ENCODE assay signal across 36 mouse cellular contexts in genomic region chr13:41331671-41332340, GRCm38 (mm10). TPM values are rescaled to one million over a fixed set of nuclear protein-coding genes. Genes with fewer than 3 reads are reported as not detected.
DNase-seq lines count a peak whose midpoint lies in the region; ATAC-seq and TF ChIP-seq lines count a peak whose summit lies in the region.
"Had no signal": no experiment of that assay in that cellular context is flagged by ENCODE, and none has a peak within 500 bp of the region (broad histone marks: within the 10 kb centered on the region; RNA-seq: fewer than 3 reads in every experiment).

No protein-coding gene starts in this region.

- TF ChIP-seq POLR2A in embryonic fibroblast, embryonic 13.5 days (IDR thresholded peaks at IDR 0.05; ENCODE audit: low read depth, low read length) = no peak

- H3K9ac ChIP-seq in midbrain, embryonic 11.5 days (ENCODE audit: low read length) = no peak overlapping the region
- no peak overlapping the region for H3K9ac ChIP-seq in kidney, embryonic 16.5 days (replicated peaks; ENCODE audit: low read length)
- H3K9ac ChIP-seq: embryonic facial prominence, embryonic 15.5 days; hindbrain, embryonic 13.5 days; liver, embryonic 14.5 days; neural tube, embryonic 12.5 days had no signal

- 93% methylated on average over 7 of the region's 7 CpGs for WGBS in midbrain, embryonic 11.5 days
- WGBS in midbrain, embryonic 10.5 days = 90% methylated on average over 7 of the region's 7 CpGs
- WGBS in kidney, embryonic 16.5 days = 93% methylated on average over 7 of the region's 7 CpGs

- H3K4me3 ChIP-seq in midbrain, embryonic 11.5 days (ENCODE audit: low read depth, low read length) = no peak overlapping the region
- H3K4me3 ChIP-seq in midbrain, embryonic 10.5 days = no peak overlapping the region
- no peak overlapping the region for H3K4me3 ChIP-seq in embryonic fibroblast, embryonic 13.5 days (ENCODE audit: insufficient read depth, low read length)
- no peak overlapping the region for H3K4me3 ChIP-seq in kidney, embryonic 16.5 days (ENCODE audit: low read length)
- H3K4me3 ChIP-seq: embryonic facial prominence, embryonic 10.5 days; embryonic facial prominence, embryonic 15.5 days; hindbrain, embryonic 13.5 days; megakaryocyte, embryonic 14.5 days; neural tube, embryonic 12.5 days had no signal

- H3K27me3 ChIP-seq in midbrain, embryonic 11.5 days (ENCODE audit: control insufficient read depth, insufficient read depth, low read length) = no peaks in the 10 kb centered on the region
- H3K27me3 ChIP-seq in midbrain, embryonic 10.5 days (ENCODE audit: low read depth, poor library complexity, severe bottlenecking) = no peaks in the 10 kb centered on the region
- no peaks in the 10 kb centered on the region for H3K27me3 ChIP-seq in kidney, embryonic 16.5 days (ENCODE audit: insufficient read depth, low read length)
- H3K27me3 ChIP-seq: embryonic facial prominence, embryonic 15.5 days; hindbrain, embryonic 13.5 days; neural tube, embryonic 12.5 days had no signal

- TF ChIP-seq CTCF in embryonic fibroblast, embryonic 13.5 days (IDR thresholded peaks at IDR 0.05; ENCODE audit: borderline replicate concordance, insufficient read depth, low read length) = no peak

- H3K4me1 ChIP-seq in midbrain, embryonic 11.5 days (ENCODE audit: control insufficient read depth, insufficient read depth, low read length) = no peaks in the 10 kb centered on the region
- peaks cover 13% of the 10 kb centered on the region; the same call in 1 of the 2 replicates for H3K4me1 ChIP-seq in midbrain, embryonic 10.5 days
- peaks cover 31% of the 10 kb centered on the region for H3K4me1 ChIP-seq in embryonic fibroblast, embryonic 13.5 days (ENCODE audit: control insufficient read depth, insufficient read depth, low read length)
- H3K4me1 ChIP-seq in kidney, embryonic 16.5 days (ENCODE audit: insufficient read depth, low read length) = peaks cover 42% of the 10 kb centered on the region

- no peaks in the 10 kb centered on the region for H3K9me3 ChIP-seq in midbrain, embryonic 11.5 days (ENCODE audit: control insufficient read depth, low read length)
- H3K9me3 ChIP-seq in midbrain, embryonic 10.5 days (replicated peaks) = no peaks in the 10 kb centered on the region
- no peaks in the 10 kb centered on the region for H3K9me3 ChIP-seq in kidney, embryonic 16.5 days (ENCODE audit: low read length)
- H3K9me3 ChIP-seq: embryonic facial prominence, embryonic 10.5 days; embryonic facial prominence, embryonic 15.5 days; G1E; hindbrain, embryonic 13.5 days; megakaryocyte, embryonic 14.5 days; neural tube, embryonic 12.5 days had no signal

- no peak for ATAC-seq in midbrain, embryonic 11.5 days (ENCODE audit: low FRiP score)
- ATAC-seq in monocyte, adult 5-6 weeks (replicated peaks; ENCODE audit: insufficient number of reproducible peaks, low FRiP score, low TSS enrichment, poor library complexity, severe bottlenecking) = peak; percentile 96
- ATAC-seq in kidney, embryonic 16.5 days (ENCODE audit: low FRiP score, low TSS enrichment) = no peak
- ATAC-seq: forebrain, embryonic 14.5 days had no signal

- no peak overlapping the region for H3K4me2 ChIP-seq in midbrain, embryonic 11.5 days
- no peak overlapping the region for H3K4me2 ChIP-seq in kidney, embryonic 16.5 days (replicated peaks; ENCODE audit: low read depth, low read length)
- H3K4me2 ChIP-seq: embryonic facial prominence, embryonic 15.5 days; hindbrain, embryonic 13.5 days; neural tube, embryonic 12.5 days had no signal

- no peaks in the 10 kb centered on the region for H3K36me3 ChIP-seq in midbrain, embryonic 11.5 days (ENCODE audit: control insufficient read depth, insufficient read depth, low read length)
- peaks cover 52% of the 10 kb centered on the region for H3K36me3 ChIP-seq in midbrain, embryonic 10.5 days
- 0 out of 2 replicates have a peak, but pooled peaks cover 3% of the 10 kb centered on the region for H3K36me3 ChIP-seq in kidney, embryonic 16.5 days (ENCODE audit: insufficient read depth, low read length)
- H3K36me3 ChIP-seq: embryonic facial prominence, embryonic 15.5 days; G1E; hindbrain, embryonic 13.5 days had no signal

- H3K27ac ChIP-seq in midbrain, embryonic 11.5 days (ENCODE audit: low read depth, low read length) = no peak overlapping the region
- no peak overlapping the region for H3K27ac ChIP-seq in midbrain, embryonic 10.5 days (replicated peaks)
- H3K27ac ChIP-seq in embryonic fibroblast, embryonic 13.5 days (ENCODE audit: insufficient read depth, low read length) = peak overlapping the region; percentile 1; the same call in 1 of the 2 replicates
- H3K27ac ChIP-seq in kidney, embryonic 16.5 days (ENCODE audit: low read length) = no peak overlapping the region
- H3K27ac ChIP-seq: embryonic facial prominence, embryonic 10.5 days; embryonic facial prominence, embryonic 15.5 days; hindbrain, embryonic 13.5 days; liver, embryonic 14.5 days; neural tube, embryonic 12.5 days had no signal

- DNase-seq in midbrain, embryonic 11.5 days (ENCODE audit: low spot score, missing footprints) = peak; percentile 54
- no peak for DNase-seq in midbrain, embryonic 10.5 days (ENCODE audit: low spot score)
- no peak for DNase-seq in right cerebral cortex, adult 18-20 months
- no peak for DNase-seq in cerebellum, adult 9-11 months
- DNase-seq: cerebellum, adult 11 months; cerebellum, postnatal 10 days; gastrocnemius, postnatal 14 days; heart, postnatal 36 days; kidney, adult 8-10 months; liver; lung, adult 2 months; midbrain, embryonic 14.5 days; right cerebral cortex, postnatal 14 days; thymus, postnatal 14 days had no signal

RNA-seq across cellular contexts. Expression of gene Gm17364, which starts 58.0 kb away (rescaled TPM):
- polyA plus RNA-seq in midbrain, embryonic 11.5 days (2014; fragmentation: Nextera tagmentation; extraction: Ambion mirVana) = not detected in 2 replicates
- not detected in 2 replicates for polyA plus RNA-seq in midbrain, embryonic 10.5 days (2016; fragmentation: Nextera tagmentation; extraction: Ambion mirVana)
- not detected in 2 replicates for polyA plus RNA-seq in embryonic fibroblast, embryonic 13.5 days (2011; ENCODE audit: insufficient read length, low read depth, missing spikeins)
- not detected in 3 replicates for total RNA-seq in monocyte, adult 5-6 weeks (2017)
- not detected in 2 replicates for polyA plus RNA-seq in kidney, embryonic 16.5 days (2015; fragmentation: Nextera tagmentation; extraction: Ambion mirVana)
- total RNA-seq: adrenal gland, postnatal 10 days; G1E; gastrocnemius, postnatal 14 days; heart, adult 18-20 months; heart, postnatal 36 days; layer of hippocampus, adult 18-20 months; layer of hippocampus, postnatal 10 days; left cerebral cortex, adult 18-20 months; left cerebral cortex, postnatal 14 days had no signal
- polyA plus RNA-seq: embryonic facial prominence, embryonic 10.5 days; embryonic facial prominence, embryonic 15.5 days; forebrain, embryonic 14.5 days; G1E; heart, embryonic 14.5 days; hindbrain, embryonic 13.5 days; intestine, embryonic 16.5 days; limb, embryonic 11.5 days; liver, embryonic 14.5 days; lung, adult 2 months; midbrain, embryonic 14.5 days; neural tube, embryonic 12.5 days; small intestine, adult 2 months; stomach, embryonic 16.5 days had no signal
